Mouse (Mus musculus) fat pad, adult 2 months (tissue): Measurements from ENCODE around the gene Ak9.

ENCODE experiments used
- DNase-seq: peaks from one replicate; pipeline ENCODE4 v3.0.0-alpha.2; 2011; ENCODE audit warnings: low read depth, low spot score; ENCODE audit errors: extremely low read depth

The Ak9 gene

GRCm38 (mm10) chr10:41480938-41481880, 177.4 kb downstream of the Ak9 start:
- no peak for DNase-seq

DNA sequence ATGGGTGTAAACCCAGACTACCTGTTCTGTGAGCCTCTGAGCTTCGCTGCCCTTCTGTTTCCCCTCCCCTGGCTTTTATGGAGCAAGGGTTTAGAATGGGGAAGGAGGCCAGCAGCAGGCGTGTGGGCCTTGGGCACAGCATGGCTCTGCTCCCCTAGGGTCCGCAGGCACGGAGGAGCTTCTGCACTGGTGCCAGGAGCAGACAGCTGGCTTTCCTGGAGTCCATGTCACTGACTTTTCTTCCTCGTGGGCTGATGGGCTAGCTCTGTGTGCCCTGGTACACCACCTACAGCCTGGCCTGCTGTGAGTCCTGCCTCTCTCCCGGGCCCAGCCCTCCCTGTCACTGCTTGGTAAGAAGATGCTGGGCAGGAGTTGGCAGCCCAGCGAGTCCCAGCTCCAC, 178.7 kb downstream of the Ak9 start:
- DNase-seq = no peak
